Mouse (Mus musculus): Measurements from ENCODE around the gene Sema6b. TPM values are rescaled to one million over a fixed set of nuclear protein-coding genes. Genes with fewer than 3 reads are reported as not detected.

Gene Sema6b
- total RNA-seq (2014; rRNA removed; ENCODE audit: low replicate concordance), result 7.9 and 10.4 TPM in 2 replicates
- polyA plus RNA-seq (2015; fragmentation: Nextera tagmentation; extraction: Ambion mirVana), result 0.81 and 0.93 TPM in 2 replicates

DNA sequence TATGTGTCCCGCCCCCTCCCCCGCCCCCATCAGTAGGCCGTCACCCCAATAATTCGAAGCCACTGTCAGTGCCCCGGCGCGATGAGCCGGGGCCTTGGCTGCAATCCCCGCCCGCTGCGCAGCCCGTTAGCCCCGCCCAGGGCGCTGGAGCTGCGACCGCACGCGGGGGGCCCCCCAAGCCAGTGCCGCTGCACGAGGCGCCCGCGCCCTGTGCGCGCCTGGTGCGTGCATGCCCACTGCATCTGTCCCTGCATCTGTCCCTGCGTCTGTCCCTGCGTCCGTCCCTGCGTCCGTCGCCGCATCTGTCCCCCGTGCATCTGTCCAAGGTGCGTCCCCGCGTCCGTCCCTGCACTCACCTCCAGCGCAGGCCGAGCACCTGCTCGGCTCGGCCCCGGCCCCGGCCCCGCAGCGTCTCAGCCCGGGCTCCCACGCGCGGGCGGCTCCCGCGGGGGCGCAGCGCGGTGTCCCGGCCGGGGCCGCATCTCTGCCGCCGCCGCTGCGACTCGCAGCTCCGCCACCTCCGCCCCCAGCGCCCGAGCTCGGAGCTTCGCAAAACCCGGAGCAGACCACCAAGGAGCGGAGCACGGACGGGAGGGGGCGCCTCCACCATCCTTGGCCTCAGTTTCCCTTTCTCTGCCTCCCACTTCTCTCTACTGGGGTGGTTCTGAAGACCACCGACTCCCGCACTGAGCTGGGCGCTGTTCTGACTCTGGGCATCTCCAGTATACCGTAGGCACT lies at the start of gene Sema6b:
Gene Sema6b, minus strand, starts transcription at position 486 of the 738 bp plus-strand sequence.
- Histone ChIP-seq H3K27ac (ENCODE audit: low read depth) (no peak within 1 kb of the TSS), H3K9me3 (replicated peaks; ENCODE audit: control insufficient read depth, low read length) (no peaks in the 10 kb centered on the region), H3K9ac (replicated peaks; ENCODE audit: low read depth, low read length) (peak within 1 kb of the TSS; percentile 37; the same call in 1 of the 2 replicates), H3K4me3 (ENCODE audit: low read depth, low read length) (peak within 1 kb of the TSS; percentile 60), H3K4me1 (ENCODE audit: control insufficient read depth, insufficient read depth) (peaks cover 10% of the 10 kb centered on the region), H3K36me3 (replicated peaks; ENCODE audit: control insufficient read depth, insufficient read depth, low read length) (no peaks in the 10 kb centered on the region), H3K4me2 (ENCODE audit: low read depth, low read length) (peak within 1 kb of the TSS; percentile 94), H3K27me3 (ENCODE audit: control insufficient read depth, insufficient read depth, low read length) (peaks cover 74% of the 10 kb centered on the region)
- peak; percentile 33 for DNase-seq (ENCODE audit: low spot score)
- TF ChIP-seq EP300 (IDR thresholded peaks at IDR 0.05; ENCODE audit: low read depth), result no peak
- 2% methylated on average over 74 of the region's 79 CpGs for WGBS
- peak; percentile 21; the same call in 1 of the 2 replicates for ATAC-seq (ENCODE audit: insufficient read depth, low read depth)

DNA sequence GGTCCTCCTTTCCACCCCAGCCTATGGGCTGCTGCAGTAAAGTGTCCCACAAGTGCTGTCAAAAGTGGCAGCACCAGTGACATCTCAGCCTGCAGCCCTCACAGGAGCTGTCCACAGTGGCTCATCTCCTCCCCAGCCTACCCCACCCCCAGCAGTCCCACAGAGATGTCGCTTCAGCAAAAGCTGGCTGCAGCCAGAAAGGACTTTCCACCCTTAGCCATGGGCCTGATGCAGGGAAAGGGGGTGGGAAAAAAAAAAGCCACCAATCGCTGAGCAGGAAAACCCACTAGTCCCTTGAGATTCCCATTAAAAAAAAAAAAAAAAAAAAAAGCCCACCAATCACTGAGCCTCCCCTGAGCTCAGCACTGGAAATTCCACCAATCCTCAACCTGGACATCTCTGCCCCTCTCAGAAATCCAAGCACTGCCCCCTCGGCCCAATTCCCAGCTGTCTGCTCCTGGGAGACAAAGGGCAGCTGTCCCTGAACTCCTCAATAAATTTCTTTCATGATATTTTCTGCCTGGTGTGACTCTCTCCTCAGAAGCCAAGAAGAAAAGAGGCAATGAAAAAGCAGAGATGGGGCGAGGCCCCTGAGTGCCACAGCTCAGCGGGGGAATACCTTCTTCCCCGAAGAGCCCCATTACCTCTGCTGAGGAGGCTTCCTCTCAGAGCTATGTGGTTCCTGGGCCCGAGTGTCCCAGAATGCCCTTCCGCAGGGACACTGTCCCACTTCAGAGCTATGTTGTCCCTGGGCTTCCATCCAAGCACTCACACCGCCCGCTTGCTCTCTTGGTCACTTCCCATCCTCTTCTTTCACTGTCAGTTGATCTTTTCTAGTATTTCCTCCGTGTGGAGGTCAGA lies 45.4 kb upstream of the Sema6b start:
- Histone ChIP-seq H3K4me1 (ENCODE audit: control insufficient read depth, insufficient read depth) (peaks cover 6% of the 10 kb centered on the region; the same call in 1 of the 2 replicates), H3K9ac (replicated peaks; ENCODE audit: low read depth, low read length) (0 out of 2 replicates have a peak overlapping the region, but pooled peaks have one; percentile 1), H3K4me3 (ENCODE audit: low read depth, low read length) (no peak overlapping the region), H3K27ac (ENCODE audit: low read depth) (peak overlapping the region; percentile 71), H3K9me3 (replicated peaks; ENCODE audit: control insufficient read depth, low read length) (no peaks in the 10 kb centered on the region), H3K27me3 (ENCODE audit: control insufficient read depth, insufficient read depth, low read length) (no peaks in the 10 kb centered on the region), H3K4me2 (ENCODE audit: low read depth, low read length) (0 out of 2 replicates have a peak overlapping the region, but pooled peaks have one; percentile 81), H3K36me3 (replicated peaks; ENCODE audit: control insufficient read depth, insufficient read depth, low read length) (peaks cover 59% of the 10 kb centered on the region)
- DNase-seq (ENCODE audit: low spot score) (peak; percentile 56), ATAC-seq (ENCODE audit: insufficient read depth, low read depth) (peak; percentile 40)
- 34% methylated on average over 11 of the region's 11 CpGs for WGBS
- TF ChIP-seq EP300 (IDR thresholded peaks at IDR 0.05; ENCODE audit: low read depth), result no peak
- no peak for TF ChIP-seq CTCF (IDR thresholded peaks at IDR 0.05; ENCODE audit: low read depth)

- Histone ChIP-seq H3K9ac (replicated peaks; ENCODE audit: low read depth, low read length) (peak within 1 kb of the TSS; percentile 70), H3K4me3 (ENCODE audit: low read depth, low read length) (peak within 1 kb of the TSS; percentile 76), H3K36me3 (replicated peaks; ENCODE audit: control insufficient read depth, insufficient read depth, low read length) (peaks cover 59% of the 10 kb centered on the region), H3K4me1 (ENCODE audit: control insufficient read depth, insufficient read depth) (peaks cover 6% of the 10 kb centered on the region; the same call in 1 of the 2 replicates), H3K27me3 (ENCODE audit: control insufficient read depth, insufficient read depth, low read length) (no peaks in the 10 kb centered on the region), H3K9me3 (replicated peaks; ENCODE audit: control insufficient read depth, low read length) (no peaks in the 10 kb centered on the region), H3K4me2 (ENCODE audit: low read depth, low read length) (peak within 1 kb of the TSS; percentile 81), H3K27ac (ENCODE audit: low read depth) (peak within 1 kb of the TSS; percentile 63)
- WGBS, result under 1% methylated on average over 47 of the region's 47 CpGs
- peak; percentile 96 for ATAC-seq (ENCODE audit: insufficient read depth, low read depth)
- peak; percentile 92 for DNase-seq (ENCODE audit: low spot score)
- TF ChIP-seq EP300 (IDR thresholded peaks at IDR 0.05; ENCODE audit: low read depth), result no peak
- TF ChIP-seq CTCF (IDR thresholded peaks at IDR 0.05; ENCODE audit: low read depth), result no peak
These were observed 43.5 kb upstream of the Sema6b start, which contains the start of gene Mydgf for GRCm38 (mm10) chr17:56183658-56184103. Gene Mydgf, minus strand, starts transcription at chr17:56183920.

DNA sequence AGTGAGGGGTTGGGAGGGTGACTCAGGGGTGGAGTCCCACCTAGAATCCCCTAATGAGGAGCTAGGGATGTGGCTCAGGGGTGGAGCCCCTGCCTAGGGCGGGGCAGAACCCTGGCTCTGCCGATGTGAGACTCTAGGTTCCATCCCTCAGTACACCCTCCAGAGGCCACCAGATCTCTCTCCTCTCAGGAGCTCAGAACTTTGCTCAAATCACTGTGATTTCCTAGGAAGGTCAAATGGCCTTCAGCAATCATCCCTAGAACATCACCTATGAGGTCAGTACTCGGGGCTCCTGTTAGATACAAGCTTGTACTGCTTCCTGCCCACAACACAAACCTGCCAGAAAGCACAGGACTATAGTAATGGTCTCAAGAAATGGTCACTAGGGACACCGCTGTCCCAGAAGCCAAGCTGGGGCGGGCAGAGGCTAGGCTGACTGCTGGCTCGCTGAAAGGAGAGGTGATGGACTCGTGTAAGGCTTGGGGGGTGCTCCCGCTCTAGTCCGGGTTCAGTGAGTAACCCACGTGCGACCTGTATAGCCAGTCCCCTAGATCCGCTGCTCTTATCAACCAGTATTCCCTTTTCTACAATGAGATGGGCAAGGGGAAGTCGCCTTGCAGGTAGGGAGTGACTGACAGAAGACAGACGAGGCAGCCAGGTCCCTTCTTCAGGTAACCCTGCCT lies 43.0 kb upstream of the Sema6b start:
- Histone ChIP-seq H3K36me3 (replicated peaks; ENCODE audit: control insufficient read depth, insufficient read depth, low read length) (peaks cover 57% of the 10 kb centered on the region), H3K9ac (replicated peaks; ENCODE audit: low read depth, low read length) (peak overlapping the region; percentile 70), H3K27ac (ENCODE audit: low read depth) (peak overlapping the region; percentile 57), H3K27me3 (ENCODE audit: control insufficient read depth, insufficient read depth, low read length) (no peaks in the 10 kb centered on the region), H3K4me2 (ENCODE audit: low read depth, low read length) (peak overlapping the region; percentile 81), H3K9me3 (replicated peaks; ENCODE audit: control insufficient read depth, low read length) (no peaks in the 10 kb centered on the region), H3K4me1 (ENCODE audit: control insufficient read depth, insufficient read depth) (peaks cover 6% of the 10 kb centered on the region; the same call in 1 of the 2 replicates), H3K4me3 (ENCODE audit: low read depth, low read length) (peak overlapping the region; percentile 76)
- 1% methylated on average over 14 of the region's 14 CpGs for WGBS
- TF ChIP-seq CTCF (IDR thresholded peaks at IDR 0.05; ENCODE audit: low read depth) (no peak), EP300 (IDR thresholded peaks at IDR 0.05; ENCODE audit: low read depth) (no peak)
- DNase-seq (ENCODE audit: low spot score) (no peak), ATAC-seq (ENCODE audit: insufficient read depth, low read depth) (0 out of 2 replicates have a peak, but pooled peaks have one; percentile 1)

GRCm38 (mm10) chr17:56175416-56175815 lies 35.3 kb upstream of the Sema6b start:
- 96% methylated on average over 3 of the region's 3 CpGs for WGBS

More at GRCm38 (mm10) chr17:56175416-56175815, 35.3 kb upstream of the Sema6b start:
- H3K27ac ChIP-seq (ENCODE audit: low read depth), result no peak overlapping the region
- peaks cover 1% of the 10 kb centered on the region; the same call in 1 of the 2 replicates for H3K4me1 ChIP-seq (ENCODE audit: control insufficient read depth, insufficient read depth)
- no peak overlapping the region for H3K4me2 ChIP-seq (ENCODE audit: low read depth, low read length)
- H3K9me3 ChIP-seq (replicated peaks; ENCODE audit: control insufficient read depth, low read length), result no peaks in the 10 kb centered on the region
- no peak overlapping the region for H3K9ac ChIP-seq (replicated peaks; ENCODE audit: low read depth, low read length)
- DNase-seq (ENCODE audit: low spot score), result no peak
- H3K4me3 ChIP-seq (ENCODE audit: low read depth, low read length), result no peak overlapping the region
- H3K27me3 ChIP-seq (ENCODE audit: control insufficient read depth, insufficient read depth, low read length), result no peaks in the 10 kb centered on the region
- ATAC-seq (ENCODE audit: insufficient read depth, low read depth), result no peak
- no peak for TF ChIP-seq CTCF (IDR thresholded peaks at IDR 0.05; ENCODE audit: low read depth)
- no peak for TF ChIP-seq EP300 (IDR thresholded peaks at IDR 0.05; ENCODE audit: low read depth)
- H3K36me3 ChIP-seq (replicated peaks; ENCODE audit: control insufficient read depth, insufficient read depth, low read length), result peaks cover 58% of the 10 kb centered on the region
